Mouse (Mus musculus): ENCODE data around the gene Slc5a8. TPM values are rescaled to one million over a fixed set of nuclear protein-coding genes. Genes with fewer than 3 reads are reported as not detected.

Slc5a8 gene
- polyA plus RNA-seq, 1 experiment from 2014 or later, result 0.05 TPM

GRCm38 (mm10) chr10:88877421-88877820 lies 8.4 kb upstream of the Slc5a8 start:
- ATAC-seq (ENCODE audit: low FRiP score, low TSS enrichment), result no peak
- no peak for DNase-seq
- WGBS, result 85% methylated on average over 7 of the region's 7 CpGs
- Histone ChIP-seq H3K4me3 (replicated peaks; ENCODE audit: low read depth, low read length) (no peak overlapping the region), H3K4me2 (ENCODE audit: low read length) (no peak overlapping the region), H3K27ac (replicated peaks; ENCODE audit: low read depth, low read length) (no peak overlapping the region), H3K4me1 (ENCODE audit: control insufficient read depth, insufficient read depth, low read length) (no peaks in the 10 kb centered on the region), H3K9ac (replicated peaks; ENCODE audit: low read length) (no peak overlapping the region), H3K36me3 (ENCODE audit: control insufficient read depth, insufficient read depth, low read length) (no peaks in the 10 kb centered on the region), H3K27me3 (ENCODE audit: control insufficient read depth, insufficient read depth, low read length) (no peaks in the 10 kb centered on the region), H3K9me3 (ENCODE audit: control insufficient read depth, low read length) (no peaks in the 10 kb centered on the region)

- Histone ChIP-seq H3K4me1 (ENCODE audit: control insufficient read depth, insufficient read depth, low read length) (peaks cover 3% of the 10 kb centered on the region; the same call in 1 of the 2 replicates), H3K4me3 (replicated peaks; ENCODE audit: low read depth, low read length) (no peak overlapping the region), H3K9me3 (ENCODE audit: control insufficient read depth, low read length) (no peaks in the 10 kb centered on the region), H3K9ac (replicated peaks; ENCODE audit: low read length) (no peak overlapping the region), H3K27me3 (ENCODE audit: control insufficient read depth, insufficient read depth, low read length) (peaks cover 19% of the 10 kb centered on the region), H3K27ac (replicated peaks; ENCODE audit: low read depth, low read length) (no peak overlapping the region), H3K36me3 (ENCODE audit: control insufficient read depth, insufficient read depth, low read length) (no peaks in the 10 kb centered on the region), H3K4me2 (ENCODE audit: low read length) (no peak overlapping the region)
- 91% methylated on average over 2 of the region's 2 CpGs for WGBS
- ATAC-seq (ENCODE audit: low FRiP score, low TSS enrichment), result no peak
- DNase-seq, result no peak
Observed at GRCm38 (mm10) chr10:88883721-88884120, 2.1 kb upstream of the Slc5a8 start.

- ATAC-seq (ENCODE audit: low FRiP score, low TSS enrichment) (no peak), DNase-seq (no peak)
- Histone ChIP-seq H3K27me3 (ENCODE audit: control insufficient read depth, insufficient read depth, low read length) (peaks cover 19% of the 10 kb centered on the region), H3K9ac (replicated peaks; ENCODE audit: low read length) (no peak overlapping the region), H3K36me3 (ENCODE audit: control insufficient read depth, insufficient read depth, low read length) (no peaks in the 10 kb centered on the region), H3K4me2 (ENCODE audit: low read length) (no peak overlapping the region), H3K4me3 (replicated peaks; ENCODE audit: low read depth, low read length) (no peak overlapping the region), H3K27ac (replicated peaks; ENCODE audit: low read depth, low read length) (no peak overlapping the region), H3K4me1 (ENCODE audit: control insufficient read depth, insufficient read depth, low read length) (peaks cover 3% of the 10 kb centered on the region; the same call in 1 of the 2 replicates), H3K9me3 (ENCODE audit: control insufficient read depth, low read length) (no peaks in the 10 kb centered on the region)
- 81% methylated on average over 6 of the region's 6 CpGs for whole genome bisulfite sequencing
Observed at GRCm38 (mm10) chr10:88884836-88885235, 956 bp upstream of the Slc5a8 start.

DNA sequence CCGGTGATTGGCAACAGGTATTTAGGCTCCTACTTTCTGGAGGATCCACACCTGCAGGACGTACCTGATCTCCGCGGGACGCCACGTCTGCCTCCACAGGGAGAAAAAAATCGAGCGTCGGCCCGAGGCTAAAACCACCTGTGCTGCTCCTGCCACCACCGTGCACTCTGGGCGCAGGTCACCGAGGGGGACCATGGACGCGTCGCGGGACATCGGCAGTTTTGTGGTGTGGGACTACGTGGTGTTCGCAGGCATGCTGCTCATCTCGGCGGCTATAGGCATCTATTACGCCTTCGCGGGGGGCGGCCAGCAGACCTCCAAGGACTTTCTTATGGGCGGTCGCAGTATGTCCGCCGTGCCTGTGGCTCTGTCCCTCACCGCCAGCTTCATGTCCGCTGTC lies 322 bp downstream of the Slc5a8 start:
- WGBS, result 2% methylated on average over 32 of the region's 32 CpGs
- H3K9ac ChIP-seq (replicated peaks; ENCODE audit: low read length), result no peak overlapping the region; the same call in 1 of the 2 replicates
- DNase-seq (peak; percentile 3), ATAC-seq (ENCODE audit: low FRiP score, low TSS enrichment) (peak; percentile 11; the same call in 1 of the 2 replicates)
- peak overlapping the region; percentile 60 for H3K4me2 ChIP-seq (ENCODE audit: low read length)
- H3K4me1 ChIP-seq (ENCODE audit: control insufficient read depth, insufficient read depth, low read length), result peaks cover 3% of the 10 kb centered on the region; the same call in 1 of the 2 replicates
- peak overlapping the region; percentile 33 for H3K4me3 ChIP-seq (replicated peaks; ENCODE audit: low read depth, low read length)
- H3K9me3 ChIP-seq (ENCODE audit: control insufficient read depth, low read length), result no peaks in the 10 kb centered on the region
- peaks cover 19% of the 10 kb centered on the region for H3K27me3 ChIP-seq (ENCODE audit: control insufficient read depth, insufficient read depth, low read length)
- no peak overlapping the region for H3K27ac ChIP-seq (replicated peaks; ENCODE audit: low read depth, low read length)
- no peaks in the 10 kb centered on the region for H3K36me3 ChIP-seq (ENCODE audit: control insufficient read depth, insufficient read depth, low read length)

GRCm38 (mm10) chr10:88888376-88888775 lies 2.6 kb downstream of the Slc5a8 start:
- H3K36me3 ChIP-seq (ENCODE audit: control insufficient read depth, insufficient read depth, low read length), result no peaks in the 10 kb centered on the region
- WGBS, result 70% methylated on average over 2 of the region's 2 CpGs
- H3K4me2 ChIP-seq (ENCODE audit: low read length), result no peak overlapping the region
- DNase-seq (no peak), ATAC-seq (ENCODE audit: low FRiP score, low TSS enrichment) (no peak)
- no peak overlapping the region for H3K4me3 ChIP-seq (replicated peaks; ENCODE audit: low read depth, low read length)
- no peaks in the 10 kb centered on the region for H3K9me3 ChIP-seq (ENCODE audit: control insufficient read depth, low read length)
- H3K9ac ChIP-seq (replicated peaks; ENCODE audit: low read length), result no peak overlapping the region
- peaks cover 19% of the 10 kb centered on the region for H3K27me3 ChIP-seq (ENCODE audit: control insufficient read depth, insufficient read depth, low read length)
- H3K27ac ChIP-seq (replicated peaks; ENCODE audit: low read depth, low read length), result no peak overlapping the region
- peaks cover 3% of the 10 kb centered on the region; the same call in 1 of the 2 replicates for H3K4me1 ChIP-seq (ENCODE audit: control insufficient read depth, insufficient read depth, low read length)

- H3K9me3 ChIP-seq (ENCODE audit: control insufficient read depth, low read length), result no peaks in the 10 kb centered on the region
- H3K4me1 ChIP-seq (ENCODE audit: control insufficient read depth, insufficient read depth, low read length), result no peaks in the 10 kb centered on the region
- peaks cover 2% of the 10 kb centered on the region; the same call in 1 of the 2 replicates for H3K27me3 ChIP-seq (ENCODE audit: control insufficient read depth, insufficient read depth, low read length)
- no peak overlapping the region for H3K9ac ChIP-seq (replicated peaks; ENCODE audit: low read length)
- no peak for DNase-seq
- H3K36me3 ChIP-seq (ENCODE audit: control insufficient read depth, insufficient read depth, low read length), result no peaks in the 10 kb centered on the region
- no peak overlapping the region for H3K27ac ChIP-seq (replicated peaks; ENCODE audit: low read depth, low read length)
- 85% methylated on average over 7 of the region's 7 CpGs for WGBS
- no peak for ATAC-seq (ENCODE audit: low FRiP score, low TSS enrichment)
- H3K4me2 ChIP-seq (ENCODE audit: low read length), result no peak overlapping the region
- H3K4me3 ChIP-seq (replicated peaks; ENCODE audit: low read depth, low read length), result no peak overlapping the region
Observed at GRCm38 (mm10) chr10:88891410-88891809, 5.6 kb downstream of the Slc5a8 start.

- Histone ChIP-seq H3K27ac (replicated peaks; ENCODE audit: low read depth, low read length) (no peak overlapping the region), H3K36me3 (ENCODE audit: control insufficient read depth, insufficient read depth, low read length) (no peaks in the 10 kb centered on the region), H3K4me1 (ENCODE audit: control insufficient read depth, insufficient read depth, low read length) (no peaks in the 10 kb centered on the region), H3K4me2 (ENCODE audit: low read length) (no peak overlapping the region), H3K27me3 (ENCODE audit: control insufficient read depth, insufficient read depth, low read length) (no peaks in the 10 kb centered on the region), H3K4me3 (replicated peaks; ENCODE audit: low read depth, low read length) (no peak overlapping the region), H3K9ac (replicated peaks; ENCODE audit: low read length) (no peak overlapping the region), H3K9me3 (ENCODE audit: control insufficient read depth, low read length) (no peaks in the 10 kb centered on the region)
- DNase-seq (no peak), ATAC-seq (ENCODE audit: low FRiP score, low TSS enrichment) (no peak)
- 82% methylated on average over 8 of the region's 8 CpGs for WGBS
Observed at GRCm38 (mm10) chr10:88892560-88893087, 6.8 kb downstream of the Slc5a8 start.

DNA sequence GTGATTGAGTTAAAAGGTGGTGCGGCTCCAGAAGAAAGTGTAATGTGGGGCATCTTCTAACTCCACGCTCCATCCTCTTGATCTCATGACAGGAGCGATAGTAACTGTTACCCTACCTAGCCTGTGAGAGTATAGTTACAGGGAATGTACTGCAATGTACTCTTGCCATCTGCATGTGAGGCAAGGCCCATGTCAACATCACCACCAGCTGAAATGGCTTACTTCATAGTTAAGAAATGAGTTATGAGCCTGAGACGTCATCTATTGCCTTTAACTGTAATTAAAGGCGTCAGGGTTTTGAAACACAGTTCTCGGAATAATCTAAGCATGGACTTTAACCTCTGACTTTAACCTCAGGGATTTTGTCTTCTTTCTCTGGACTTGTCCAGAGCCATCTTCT lies 11.2 kb downstream of the Slc5a8 start:
- Histone ChIP-seq H3K27me3 (ENCODE audit: control insufficient read depth, insufficient read depth, low read length) (no peaks in the 10 kb centered on the region), H3K36me3 (ENCODE audit: control insufficient read depth, insufficient read depth, low read length) (no peaks in the 10 kb centered on the region), H3K4me3 (replicated peaks; ENCODE audit: low read depth, low read length) (no peak overlapping the region), H3K27ac (replicated peaks; ENCODE audit: low read depth, low read length) (no peak overlapping the region), H3K9ac (replicated peaks; ENCODE audit: low read length) (no peak overlapping the region), H3K4me1 (ENCODE audit: control insufficient read depth, insufficient read depth, low read length) (no peaks in the 10 kb centered on the region), H3K9me3 (ENCODE audit: control insufficient read depth, low read length) (no peaks in the 10 kb centered on the region), H3K4me2 (ENCODE audit: low read length) (no peak overlapping the region)
- 93% methylated on average over 6 of the region's 6 CpGs for WGBS
- ATAC-seq (ENCODE audit: low FRiP score, low TSS enrichment), result no peak
- no peak for DNase-seq

GRCm38 (mm10) chr10:88949649-88950296 lies 64.0 kb downstream of the Slc5a8 start:
- WGBS, result 93% methylated on average over 12 of the region's 12 CpGs
- H3K9ac ChIP-seq (replicated peaks; ENCODE audit: low read length), result no peak overlapping the region
- H3K4me1 ChIP-seq (ENCODE audit: control insufficient read depth, insufficient read depth, low read length), result no peaks in the 10 kb centered on the region
- no peaks in the 10 kb centered on the region for H3K27me3 ChIP-seq (ENCODE audit: control insufficient read depth, insufficient read depth, low read length)
- no peaks in the 10 kb centered on the region for H3K36me3 ChIP-seq (ENCODE audit: control insufficient read depth, insufficient read depth, low read length)
- H3K27ac ChIP-seq (replicated peaks; ENCODE audit: low read depth, low read length), result no peak overlapping the region
- ATAC-seq (ENCODE audit: low FRiP score, low TSS enrichment) (no peak), DNase-seq (no peak)
- no peak overlapping the region for H3K4me2 ChIP-seq (ENCODE audit: low read length)
- no peak overlapping the region for H3K4me3 ChIP-seq (replicated peaks; ENCODE audit: low read depth, low read length)
- H3K9me3 ChIP-seq (ENCODE audit: control insufficient read depth, low read length), result no peaks in the 10 kb centered on the region
